Mouse (Mus musculus) midbrain, embryonic 13.5 days (tissue): ENCODE results near the gene Fgf12. TPM values are rescaled to one million over a fixed set of nuclear protein-coding genes. Genes with fewer than 3 reads are reported as not detected.
A peak's percentile ranks its signal among the peaks of the same experiment; 100 is the strongest.

Experiments used
- ATAC-seq: fragments of 200-750 bp; cut with Nextera tagmentation; 2 replicates; pipeline ENCODE4 v1.8.0; 2017; ENCODE audit warnings: mild to moderate bottlenecking, moderate TSS enrichment, moderate library complexity
- H3K27ac ChIP-seq: fragments of 300-500 bp; sonication (generic); 2 replicates; pipeline ENCODE4 v1.5.1; 2015; ENCODE audit warnings: inconsistent platforms, mild to moderate bottlenecking, moderate library complexity
- H3K27me3 ChIP-seq: fragments of 300-500 bp; sonication (generic); 2 replicates; pipeline ENCODE4 v1.6.1; 2015; ENCODE audit warnings: mild to moderate bottlenecking, inconsistent platforms
- H3K36me3 ChIP-seq: fragments of 300-500 bp; sonication (generic); 2 replicates; pipeline ENCODE4 v1.6.1; 2015; ENCODE audit warnings: mild to moderate bottlenecking, inconsistent platforms
- H3K4me1 ChIP-seq: fragments of 300-500 bp; sonication (generic); replicated peaks from 2 replicates; pipeline ENCODE4 v1.6.1; 2015; ENCODE audit warnings: inconsistent platforms
- H3K4me2 ChIP-seq: fragments of 300-500 bp; sonication (generic); replicated peaks from 2 replicates; pipeline ENCODE4 v1.6.1; 2015; ENCODE audit warnings: moderate library complexity, mild to moderate bottlenecking, inconsistent platforms
- H3K4me3 ChIP-seq: fragments of 300-500 bp; sonication (generic); replicated peaks from 2 replicates; pipeline ENCODE4 v1.5.1; 2015; ENCODE audit warnings: mild to moderate bottlenecking, inconsistent platforms
- H3K9ac ChIP-seq: fragments of 300-500 bp; sonication (generic); replicated peaks from 2 replicates; pipeline ENCODE4 v1.6.1; 2015; ENCODE audit warnings: mild to moderate bottlenecking, inconsistent platforms
- H3K9me3 ChIP-seq: fragments of 300-500 bp; sonication (generic); 2 replicates; pipeline ENCODE4 v1.6.1; 2016; ENCODE audit warnings: mild to moderate bottlenecking, inconsistent platforms
- WGBS: fragments of 180-500 bp; shearing (Covaris S2); methylation state at CpG from one replicate; pipeline ENCODE4 v1.1.7; 2015; 5-methylcytosine and 5-hydroxymethylcytosine counted together
- polyA plus RNA-seq: library from polyadenylated mRNA; unstranded; fragments of >200 nt; fragmentation: Nextera tagmentation; extraction: Ambion mirVana; gene quantifications from 2 replicates; pipeline ENCODE4 v1.2.1, GENCODE M21; 2015

The Fgf12 gene
- polyA plus RNA-seq, 1 experiment from 2014 or later = 16.8 TPM

DNA sequence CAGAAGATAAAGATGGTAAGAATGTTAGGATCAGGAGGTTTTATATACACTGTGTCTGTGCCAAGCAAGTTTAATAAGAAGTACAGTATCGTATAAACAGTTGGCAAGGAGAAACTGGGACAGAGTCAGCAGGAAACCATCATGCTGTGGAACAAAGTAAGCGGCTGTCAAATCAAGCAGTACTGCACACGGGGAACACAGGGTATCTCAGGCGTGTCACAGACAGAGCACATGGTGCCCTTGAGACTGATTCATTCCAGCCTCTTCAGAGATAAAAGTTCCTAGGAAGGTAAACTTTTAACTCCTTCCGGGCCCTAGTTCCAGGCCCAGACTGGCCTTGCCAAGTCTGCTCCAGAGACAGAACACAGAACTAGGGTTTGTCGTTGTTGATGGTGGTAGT lies 240.4 kb downstream of the Fgf12 start:
- no peaks in the 10 kb centered on the region for H3K9me3 ChIP-seq
- no peaks in the 10 kb centered on the region for H3K4me1 ChIP-seq
- no peak overlapping the region for H3K27ac ChIP-seq
- no peaks in the 10 kb centered on the region for H3K36me3 ChIP-seq
- H3K4me2 ChIP-seq = no peak overlapping the region
- no peaks in the 10 kb centered on the region for H3K27me3 ChIP-seq
- no peak overlapping the region for H3K9ac ChIP-seq
- 80% methylated on average over 6 of the region's 6 CpGs for WGBS
- ATAC-seq = 0 out of 2 replicates have a peak, but pooled peaks have one; percentile 27
- no peak overlapping the region for H3K4me3 ChIP-seq

DNA sequence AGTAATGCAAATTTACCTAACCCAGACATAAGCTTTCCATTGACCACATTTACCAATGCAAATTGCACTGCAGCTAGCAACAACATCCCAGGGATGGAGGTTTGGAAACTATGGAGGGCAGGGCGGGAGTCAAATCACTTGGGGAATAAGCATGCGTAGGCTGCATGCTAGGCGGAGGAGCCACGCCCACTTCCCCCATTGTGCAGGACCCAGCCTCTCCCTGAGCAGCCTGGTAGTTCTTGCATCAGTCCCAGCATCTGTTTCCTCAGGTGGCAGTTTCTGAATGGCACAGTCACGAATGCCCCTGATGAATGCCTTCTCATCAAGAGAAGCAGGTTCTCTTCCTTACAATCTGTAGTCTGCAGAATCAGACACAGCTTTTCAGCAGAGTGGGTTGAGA lies 241.5 kb downstream of the Fgf12 start:
- no peaks in the 10 kb centered on the region for H3K27me3 ChIP-seq
- H3K27ac ChIP-seq = no peak overlapping the region
- 22% methylated on average over 5 of the region's 5 CpGs for WGBS
- ATAC-seq = peak; percentile 24; the same call in 1 of the 2 replicates
- no peaks in the 10 kb centered on the region for H3K9me3 ChIP-seq
- no peak overlapping the region for H3K4me3 ChIP-seq
- H3K36me3 ChIP-seq = no peaks in the 10 kb centered on the region
- no peak overlapping the region for H3K4me2 ChIP-seq
- H3K4me1 ChIP-seq = no peaks in the 10 kb centered on the region
- H3K9ac ChIP-seq = no peak overlapping the region

DNA sequence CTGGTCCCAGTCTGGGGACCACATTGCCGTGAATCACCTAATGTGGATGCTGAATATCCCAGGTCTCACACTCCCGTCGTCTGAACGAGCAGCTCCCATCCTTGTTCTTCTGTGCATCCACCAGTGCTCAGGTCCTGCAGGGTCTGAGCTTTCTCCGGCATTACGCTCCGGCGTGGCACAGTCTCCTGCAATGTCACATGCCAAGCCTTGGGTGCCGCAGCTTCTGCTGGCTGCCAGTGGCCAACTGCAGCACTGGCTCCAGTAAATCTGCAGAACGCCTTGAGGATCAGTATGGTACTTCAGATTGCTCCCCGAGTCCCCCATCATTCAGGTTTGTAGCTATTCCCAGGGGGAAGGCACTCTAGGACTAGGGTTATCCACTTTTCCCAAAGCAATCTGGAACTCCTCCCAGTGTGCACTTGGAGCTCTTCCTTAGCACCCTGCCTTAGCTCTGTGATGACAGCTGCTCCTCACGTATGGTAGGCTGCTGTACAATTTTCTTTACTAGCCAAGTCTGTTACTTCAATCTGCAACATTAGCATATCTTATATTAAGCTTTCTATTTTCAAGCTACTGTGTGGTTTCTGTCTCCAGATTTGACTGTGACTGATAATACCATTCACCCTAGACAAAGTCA lies 254.8 kb downstream of the Fgf12 start:
- no peak overlapping the region for H3K9ac ChIP-seq
- no peak overlapping the region for H3K4me2 ChIP-seq
- ATAC-seq = no peak

DNA sequence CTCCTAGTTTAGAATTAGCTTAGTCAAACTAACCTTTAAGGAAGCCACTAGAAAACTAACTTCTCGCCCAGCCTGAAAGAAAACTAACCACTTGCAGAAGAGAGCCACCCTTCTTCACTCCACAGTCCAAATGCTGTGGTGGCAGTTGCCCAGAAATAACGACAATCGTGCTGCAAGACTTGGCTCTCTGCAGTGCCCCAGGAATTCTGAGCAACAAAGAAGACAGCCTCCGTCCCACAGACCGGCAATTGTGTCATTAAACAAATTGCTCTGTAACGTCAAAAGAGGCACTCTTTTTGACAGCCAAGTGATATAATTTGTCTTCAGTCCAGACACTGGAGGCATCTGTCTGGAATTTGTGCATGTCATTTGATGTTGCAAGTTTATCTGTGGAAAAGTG lies 261.2 kb downstream of the Fgf12 start:
- H3K4me2 ChIP-seq = no peak overlapping the region
- ATAC-seq = no peak

More for the DNA sequence above, 254.8 kb downstream of the Fgf12 start:
- H3K4me1 ChIP-seq = no peaks in the 10 kb centered on the region
- H3K4me3 ChIP-seq = no peak overlapping the region
- no peak overlapping the region for H3K27ac ChIP-seq
- no peaks in the 10 kb centered on the region for H3K27me3 ChIP-seq
- H3K36me3 ChIP-seq = no peaks in the 10 kb centered on the region
- H3K9me3 ChIP-seq = no peaks in the 10 kb centered on the region
- WGBS = 89% methylated on average over 12 of the region's 12 CpGs

DNA sequence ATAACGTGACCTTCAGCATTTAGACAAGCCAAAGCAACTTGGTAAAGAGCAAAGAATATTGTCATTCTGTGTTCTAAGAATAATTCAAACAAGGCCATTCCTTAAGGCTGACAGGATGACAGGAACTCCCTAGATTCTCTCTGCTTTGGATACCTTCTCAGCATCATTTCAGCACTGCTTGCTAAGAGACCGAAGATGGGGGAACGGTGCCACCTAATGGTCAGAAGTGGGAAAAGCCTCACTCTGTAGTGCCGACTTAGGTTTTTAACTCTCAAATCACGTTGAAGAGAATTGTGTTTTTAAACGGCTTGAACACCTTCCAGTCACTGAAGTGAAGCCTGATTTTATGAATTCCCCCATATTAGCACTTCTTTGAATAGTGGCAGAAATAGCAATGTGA lies 262.4 kb downstream of the Fgf12 start:
- Histone ChIP-seq H3K9me3 (no peaks in the 10 kb centered on the region), H3K4me1 (0 out of 2 replicates have a peak, but pooled peaks cover 7% of the 10 kb centered on the region), H3K9ac (no peak overlapping the region), H3K36me3 (no peaks in the 10 kb centered on the region), H3K4me2 (no peak overlapping the region), H3K4me3 (no peak overlapping the region), H3K27ac (no peak overlapping the region), H3K27me3 (no peaks in the 10 kb centered on the region; the same call in 1 of the 2 replicates)
- peak; percentile 89 for ATAC-seq
- WGBS = 7% methylated on average over 6 of the region's 6 CpGs

More for the DNA sequence above, 261.2 kb downstream of the Fgf12 start:
- Histone ChIP-seq H3K27ac (no peak overlapping the region), H3K27me3 (no peaks in the 10 kb centered on the region; the same call in 1 of the 2 replicates), H3K4me3 (no peak overlapping the region), H3K36me3 (no peaks in the 10 kb centered on the region), H3K9me3 (no peaks in the 10 kb centered on the region), H3K9ac (no peak overlapping the region), H3K4me1 (0 out of 2 replicates have a peak, but pooled peaks cover 7% of the 10 kb centered on the region)
- WGBS = 39% methylated on average over 6 of the region's 6 CpGs

DNA sequence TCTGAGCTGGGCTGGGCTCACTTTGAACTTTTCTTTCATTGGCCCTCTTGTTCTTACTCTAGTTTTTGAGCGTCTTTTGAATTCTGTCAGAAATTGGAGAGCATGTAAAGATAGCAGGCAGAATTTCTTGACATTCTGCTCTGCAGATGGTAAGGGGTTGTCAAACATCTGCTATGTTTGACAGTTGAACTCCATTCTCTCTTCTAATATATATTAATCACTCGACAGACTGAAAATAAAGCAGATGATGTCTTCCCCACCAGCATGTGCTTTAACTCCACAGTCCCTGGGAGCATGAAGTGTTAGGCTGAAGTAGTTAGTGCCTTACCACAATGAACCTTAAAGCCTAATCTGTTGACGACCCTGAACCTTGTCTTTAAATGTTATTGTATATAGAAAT lies 267.9 kb downstream of the Fgf12 start:
- no peaks in the 10 kb centered on the region for H3K36me3 ChIP-seq
- no peaks in the 10 kb centered on the region for H3K27me3 ChIP-seq
- 85% methylated on average over 3 of the region's 3 CpGs for WGBS
- ATAC-seq = no peak
- H3K27ac ChIP-seq = no peak overlapping the region
- H3K9ac ChIP-seq = no peak overlapping the region
- 0 out of 2 replicates have a peak, but pooled peaks cover under 1% of the 10 kb centered on the region for H3K4me1 ChIP-seq
- H3K4me3 ChIP-seq = no peak overlapping the region
- H3K4me2 ChIP-seq = no peak overlapping the region
- peaks cover 4% of the 10 kb centered on the region; the same call in 1 of the 2 replicates for H3K9me3 ChIP-seq

DNA sequence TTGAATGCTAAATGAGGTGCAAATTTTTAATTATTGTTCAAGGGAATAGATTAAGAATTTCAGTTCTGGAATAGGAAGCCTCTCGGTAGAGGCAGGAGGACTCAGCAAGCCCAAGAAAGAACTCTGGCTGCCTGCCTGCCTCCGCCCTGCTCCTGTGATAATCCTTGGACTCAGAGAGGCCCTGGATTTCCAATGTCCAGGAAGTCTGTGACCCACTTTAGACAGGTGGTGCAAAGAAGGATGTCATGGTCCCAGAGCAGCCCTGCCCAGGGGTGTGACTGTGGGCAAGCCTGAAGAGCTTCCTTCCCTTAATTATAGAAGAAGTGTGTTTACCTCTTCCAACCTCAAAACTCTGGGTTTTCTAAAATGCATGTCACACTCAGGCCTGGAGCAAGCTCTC lies 273.8 kb downstream of the Fgf12 start:
- no peaks in the 10 kb centered on the region for H3K36me3 ChIP-seq
- WGBS = 91% methylated on average over 2 of the region's 2 CpGs

DNA sequence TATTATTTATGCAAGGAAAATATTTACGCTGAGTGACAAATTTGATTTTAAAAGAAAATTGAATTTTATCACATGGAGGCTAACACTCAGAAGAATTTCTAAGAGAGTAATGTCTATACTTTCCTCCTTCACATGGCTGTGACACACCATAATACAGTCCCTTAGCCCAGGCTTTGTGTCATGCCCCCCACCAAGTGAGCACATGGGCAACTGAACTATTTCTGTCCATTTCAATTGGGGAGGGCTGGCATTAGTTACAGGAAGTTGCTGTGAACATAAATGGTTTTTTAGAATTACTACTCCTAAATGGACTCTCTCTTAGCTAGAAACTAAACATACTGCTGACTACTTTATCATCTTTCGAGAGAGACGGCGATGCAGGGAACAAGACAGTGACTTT lies 276.2 kb downstream of the Fgf12 start:
- H3K4me3 ChIP-seq = no peak overlapping the region

More for the DNA sequence above, 273.8 kb downstream of the Fgf12 start:
- H3K4me3 ChIP-seq = no peak overlapping the region
- H3K27ac ChIP-seq = no peak overlapping the region
- no peaks in the 10 kb centered on the region for H3K27me3 ChIP-seq
- no peak overlapping the region for H3K9ac ChIP-seq
- H3K9me3 ChIP-seq = peaks cover 4% of the 10 kb centered on the region; the same call in 1 of the 2 replicates
- H3K4me2 ChIP-seq = no peak overlapping the region
- no peak for ATAC-seq
- no peaks in the 10 kb centered on the region for H3K4me1 ChIP-seq

DNA sequence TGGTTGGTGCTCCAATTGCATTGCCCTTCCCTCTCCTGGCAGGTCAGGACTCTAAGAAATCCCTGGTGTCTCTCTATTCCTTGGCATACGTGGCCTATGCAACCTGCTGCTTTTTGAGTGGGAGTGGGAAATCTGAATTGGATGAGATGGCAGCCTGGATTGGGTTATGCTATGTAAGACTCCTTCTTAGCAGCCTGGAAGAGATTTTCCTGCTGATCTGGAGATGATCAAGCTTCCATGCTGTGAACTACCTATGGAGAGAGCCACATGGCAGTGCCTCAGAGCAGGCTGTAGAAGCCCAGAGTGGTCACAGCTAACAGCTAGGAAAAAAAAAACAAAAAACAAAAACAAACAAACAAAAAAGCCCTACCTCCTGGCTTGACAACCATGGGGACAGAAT lies 277.3 kb downstream of the Fgf12 start:
- 87% methylated on average over 1 of the region's 1 CpGs for WGBS
- H3K9me3 ChIP-seq = peaks cover under 1% of the 10 kb centered on the region; the same call in 1 of the 2 replicates
- no peaks in the 10 kb centered on the region for H3K27me3 ChIP-seq
- H3K4me3 ChIP-seq = no peak overlapping the region
- H3K9ac ChIP-seq = no peak overlapping the region
- no peaks in the 10 kb centered on the region for H3K4me1 ChIP-seq
- H3K4me2 ChIP-seq = no peak overlapping the region
- ATAC-seq = no peak
- no peak overlapping the region for H3K27ac ChIP-seq
- no peaks in the 10 kb centered on the region for H3K36me3 ChIP-seq

More for the DNA sequence above, 276.2 kb downstream of the Fgf12 start:
- WGBS = 95% methylated on average over 4 of the region's 4 CpGs
- H3K4me2 ChIP-seq = no peak overlapping the region
- H3K9ac ChIP-seq = no peak overlapping the region
- no peak overlapping the region for H3K27ac ChIP-seq
- no peak for ATAC-seq
- peaks cover 4% of the 10 kb centered on the region; the same call in 1 of the 2 replicates for H3K9me3 ChIP-seq
- no peaks in the 10 kb centered on the region for H3K27me3 ChIP-seq
- no peaks in the 10 kb centered on the region for H3K36me3 ChIP-seq
- no peaks in the 10 kb centered on the region for H3K4me1 ChIP-seq

DNA sequence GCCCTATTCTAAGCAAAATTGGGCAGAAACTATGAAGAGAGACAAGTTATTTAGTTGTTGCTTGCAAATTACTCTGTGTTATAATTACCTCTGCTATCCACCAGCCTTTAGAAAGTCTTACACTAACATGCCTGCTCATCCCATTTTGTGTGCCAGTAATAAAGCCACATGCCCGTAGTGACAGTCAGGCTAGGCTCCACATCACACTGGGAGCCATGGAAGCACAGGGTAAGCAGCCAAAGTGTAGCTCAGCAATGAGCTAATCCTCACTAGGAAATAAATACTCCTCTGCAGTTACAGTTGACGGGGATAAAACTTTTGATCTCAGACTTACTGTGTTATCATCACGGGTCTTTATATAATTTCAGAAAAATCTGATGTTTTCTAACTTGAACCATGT lies 298.0 kb downstream of the Fgf12 start:
- Histone ChIP-seq H3K9me3 (no peaks in the 10 kb centered on the region), H3K27ac (no peak overlapping the region), H3K27me3 (no peaks in the 10 kb centered on the region), H3K9ac (no peak overlapping the region), H3K4me3 (no peak overlapping the region), H3K4me2 (no peak overlapping the region), H3K4me1 (no peaks in the 10 kb centered on the region), H3K36me3 (no peaks in the 10 kb centered on the region)
- 87% methylated on average over 3 of the region's 3 CpGs for WGBS
- no peak for ATAC-seq

DNA sequence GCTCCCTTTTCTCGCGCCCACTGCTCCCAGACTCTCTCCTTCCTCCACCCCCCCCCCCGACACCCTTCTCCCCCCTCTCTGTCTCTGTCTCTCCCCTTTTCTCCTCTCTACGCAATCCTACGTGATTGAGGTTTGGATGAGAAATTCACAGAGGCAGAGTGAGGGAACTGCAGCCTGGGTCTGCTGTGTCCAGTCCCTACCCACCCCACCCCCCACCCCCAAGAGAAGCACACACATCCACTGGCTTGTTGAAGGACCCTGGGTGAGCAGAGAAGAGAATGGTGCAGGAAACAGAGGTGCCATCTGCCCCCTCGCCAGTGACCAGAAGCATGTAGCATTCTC lies 305.8 kb downstream of the Fgf12 start:
- H3K27me3 ChIP-seq = peaks cover 23% of the 10 kb centered on the region
- no peaks in the 10 kb centered on the region for H3K36me3 ChIP-seq
- ATAC-seq = peak; percentile 75
- H3K4me1 ChIP-seq = peaks cover 5% of the 10 kb centered on the region
- 0% methylated on average over 6 of the region's 6 CpGs for WGBS
- H3K4me3 ChIP-seq = peak overlapping the region; percentile 81
- H3K4me2 ChIP-seq = peak overlapping the region; percentile 92
- peak overlapping the region; percentile 79 for H3K27ac ChIP-seq
- no peaks in the 10 kb centered on the region for H3K9me3 ChIP-seq
- H3K9ac ChIP-seq = peak overlapping the region; percentile 76

DNA sequence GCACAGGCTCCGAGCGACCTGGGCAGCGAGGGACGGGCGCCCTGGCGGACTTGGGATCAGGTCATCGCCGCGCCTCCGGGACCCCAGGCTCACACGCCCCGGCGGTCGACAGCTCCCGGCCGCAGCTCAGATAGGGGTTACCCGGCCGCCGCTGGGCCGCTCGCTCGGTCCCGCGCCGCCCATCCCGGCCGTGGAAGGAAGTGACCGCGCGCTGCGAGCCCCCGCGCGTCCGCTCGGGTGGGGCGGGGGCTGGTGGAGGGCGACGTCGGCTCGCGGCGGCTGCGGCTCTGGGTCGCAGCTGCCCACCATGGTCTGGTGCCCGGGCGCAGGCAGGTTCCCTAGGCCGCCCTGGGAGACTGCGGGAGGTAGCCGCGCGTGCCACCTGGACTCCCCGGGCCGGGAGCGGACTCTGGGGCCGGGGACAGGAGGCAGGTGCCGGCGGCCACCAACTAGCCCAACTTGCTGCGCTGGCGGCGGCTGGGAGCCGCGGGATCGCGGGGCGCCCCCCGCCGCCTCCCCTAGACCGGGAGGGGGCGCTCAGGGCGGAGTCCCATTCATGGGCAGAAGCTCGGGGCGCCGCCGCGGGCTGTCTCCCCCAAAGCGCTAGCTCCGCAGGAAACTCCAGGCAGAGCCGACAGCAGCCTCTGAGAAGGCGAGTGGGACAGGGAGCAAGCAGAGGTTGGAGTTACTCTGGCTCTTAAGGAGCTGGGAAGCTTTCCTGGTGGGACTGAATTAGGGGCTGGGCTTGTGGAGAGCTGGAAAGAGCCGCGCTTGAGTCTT lies 306.3 kb downstream of the Fgf12 start:
- peaks cover 5% of the 10 kb centered on the region for H3K4me1 ChIP-seq
- H3K9ac ChIP-seq = peak overlapping the region; percentile 76
- H3K36me3 ChIP-seq = no peaks in the 10 kb centered on the region
- WGBS = under 1% methylated on average over 79 of the region's 82 CpGs
- peak overlapping the region; percentile 92 for H3K4me2 ChIP-seq
- no peaks in the 10 kb centered on the region for H3K9me3 ChIP-seq
- H3K27ac ChIP-seq = peak overlapping the region; percentile 79
- peaks cover 23% of the 10 kb centered on the region for H3K27me3 ChIP-seq
- ATAC-seq = peak; percentile 84
- H3K4me3 ChIP-seq = peak overlapping the region; percentile 81
